Mouse (Mus musculus) forebrain, postnatal 0 days (tissue): ENCODE results near the gene Lcn2. TPM values are rescaled to one million over a fixed set of nuclear protein-coding genes. Genes with fewer than 3 reads are reported as not detected.
"Not testable (repeated sequence)": the region's sequence is repeated elsewhere in the genome, so short reads cannot be mapped to it uniquely, and the experiment has no call there.

Experiments
- ATAC-seq: fragments of 200-750 bp; cut with Nextera tagmentation; 2 replicates; pipeline ENCODE4 v1.8.0; 2017; ENCODE audit warnings: mild to moderate bottlenecking, moderate library complexity
- DNase-seq: peaks from one replicate; pipeline ENCODE4 v3.0.0-alpha.2; 2015
- H3K27ac ChIP-seq: fragments of 300-500 bp; sonication (generic); 2 replicates; pipeline ENCODE4 v1.5.1; 2014; ENCODE audit warnings: low read depth, mild to moderate bottlenecking, antibody characterized with exemption, low read length, moderate library complexity, mixed read lengths
- H3K27me3 ChIP-seq: fragments of 300-500 bp; sonication (generic); 2 replicates; pipeline ENCODE4 v1.6.1; 2014; ENCODE audit warnings: mild to moderate bottlenecking, low read length, mixed read lengths; ENCODE audit not compliant: insufficient read depth
- H3K36me3 ChIP-seq: fragments of 300-500 bp; sonication (generic); 2 replicates; pipeline ENCODE4 v1.6.1; 2014; ENCODE audit warnings: mild to moderate bottlenecking, moderate library complexity; ENCODE audit not compliant: insufficient read depth
- H3K4me1 ChIP-seq: fragments of 300-500 bp; sonication (generic); 2 replicates; pipeline ENCODE4 v1.6.1; 2014; ENCODE audit warnings: antibody characterized with exemption; ENCODE audit not compliant: insufficient read depth
- H3K4me2 ChIP-seq: fragments of 300-500 bp; sonication (generic); 2 replicates; pipeline ENCODE4 v1.6.1; 2014; ENCODE audit warnings: low read depth, mild to moderate bottlenecking, moderate library complexity
- H3K4me3 ChIP-seq: fragments of 300-500 bp; sonication (generic); 2 replicates; pipeline ENCODE4 v1.5.1; 2014; ENCODE audit warnings: low read depth, low read length, mixed read lengths
- H3K9ac ChIP-seq: fragments of 300-500 bp; sonication (generic); 2 replicates; pipeline ENCODE4 v1.6.1; 2014; ENCODE audit warnings: mild to moderate bottlenecking
- H3K9me3 ChIP-seq: fragments of 300-500 bp; sonication (generic); 2 replicates; pipeline ENCODE4 v1.6.1; 2016; ENCODE audit warnings: low read length
- CTCF ChIP-seq: sonication (generic); IDR thresholded peaks from 2 replicates; pipeline ENCODE4 v1.5.1; 2016; ENCODE audit warnings: antibody characterized with exemption, control low read depth, low read depth
- WGBS: fragments of 180-500 bp; shearing (Covaris S2); extraction: QIAGEN DNeasy Blood & Tissue Kit; methylation state at CpG from one replicate; pipeline ENCODE4 v1.1.7; 2014; 5-methylcytosine and 5-hydroxymethylcytosine counted together
- polyA plus RNA-seq: library from polyadenylated mRNA; unstranded; fragments of >200 nt; fragmentation: Nextera tagmentation; extraction: Ambion mirVana; gene quantifications from 2 replicates; pipeline ENCODE4 v1.2.1, GENCODE M21; 2015
- total RNA-seq: library from RNA; depleted of rRNA; stranded (reverse); fragments of >200 nt; gene quantifications from 2 replicates; pipeline ENCODE4 v1.2.3, GENCODE M21; 2014

Lcn2 gene
- total and polyA plus RNA-seq, 2 experiments from 2014 or later, result 0.63 to 1.2 TPM

DNA sequence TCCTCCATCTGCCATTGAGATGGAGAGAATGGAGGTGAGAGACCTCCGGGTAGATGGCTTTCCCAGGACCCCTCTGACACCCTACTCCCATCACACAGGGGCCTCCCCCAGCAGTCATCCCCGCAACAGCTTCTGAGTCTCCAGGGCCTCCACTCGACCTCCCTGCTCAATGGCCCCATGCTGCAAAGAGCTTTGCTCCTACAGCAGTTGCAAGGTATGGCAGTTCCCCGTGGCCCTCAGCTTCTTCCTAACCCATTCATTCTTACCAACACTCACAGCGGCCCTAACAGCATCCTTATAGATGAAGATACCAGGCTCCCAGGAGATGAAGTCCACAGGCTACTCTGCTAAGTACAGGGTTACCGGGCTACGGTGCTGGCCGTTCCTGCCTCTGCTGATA lies 23.9 kb downstream of the Lcn2 start:
- Histone ChIP-seq H3K4me3 (peak overlapping the region; percentile 65; the same call in 1 of the 2 replicates), H3K36me3 (peaks cover 19% of the 10 kb centered on the region), H3K27me3 (peaks cover 8% of the 10 kb centered on the region), H3K4me2 (peak overlapping the region; percentile 70), H3K9me3 (no peaks in the 10 kb centered on the region), H3K27ac (no peak overlapping the region; the same call in 1 of the 2 replicates), H3K4me1 (peaks cover 23% of the 10 kb centered on the region), H3K9ac (peak overlapping the region; percentile 75; the same call in 1 of the 2 replicates)
- TF ChIP-seq CTCF, result no peak
- DNase-seq, result no peak
- 88% methylated on average over 8 of the region's 8 CpGs for WGBS
- no peak for ATAC-seq

DNA sequence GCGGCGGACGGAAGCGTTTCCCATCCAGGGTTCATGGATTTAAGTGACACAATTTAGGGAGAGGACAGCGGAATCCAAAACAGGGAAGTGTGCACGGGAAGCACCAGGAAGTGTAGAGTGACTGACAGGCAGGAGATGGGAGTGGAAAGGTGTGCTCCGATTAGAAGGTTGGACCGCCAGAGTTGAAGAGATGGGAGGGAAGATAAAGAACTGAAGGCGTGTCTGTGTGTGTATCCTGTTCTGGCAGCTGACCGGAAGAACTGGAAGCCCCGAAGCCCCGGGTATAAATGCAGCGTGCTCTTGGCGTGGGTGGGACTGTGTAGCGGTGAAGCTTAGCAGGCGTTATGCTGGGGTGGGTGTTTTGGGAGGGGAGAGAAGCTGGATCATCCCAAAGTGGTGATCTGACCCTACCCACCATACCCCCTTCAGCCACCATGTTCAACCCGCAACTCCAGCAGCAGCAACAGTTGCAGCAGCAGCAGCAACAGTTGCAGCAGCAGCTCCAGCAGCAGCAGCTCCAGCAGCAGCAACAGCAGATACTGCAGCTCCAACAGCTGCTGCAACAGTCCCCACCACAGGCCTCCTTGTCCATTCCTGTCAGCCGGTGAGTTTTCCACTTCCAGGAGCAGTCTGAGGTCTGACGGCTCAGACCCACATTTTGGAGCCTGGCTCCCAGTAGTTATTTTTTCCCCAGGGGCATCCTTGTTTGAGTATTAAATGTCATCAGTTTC lies 24.5 kb downstream of the Lcn2 start:
- Histone ChIP-seq H3K36me3 (peaks cover 18% of the 10 kb centered on the region), H3K4me3 (peak overlapping the region; percentile 65), H3K27me3 (peaks cover 8% of the 10 kb centered on the region), H3K4me1 (peaks cover 23% of the 10 kb centered on the region), H3K27ac (peak overlapping the region; percentile 77), H3K4me2 (peak overlapping the region; percentile 70), H3K9me3 (no peaks in the 10 kb centered on the region), H3K9ac (peak overlapping the region; percentile 75)
- DNase-seq, result no peak
- no peak for TF ChIP-seq CTCF
- WGBS, result 11% methylated on average over 19 of the region's 19 CpGs
- ATAC-seq, result no peak; the same call in 1 of the 2 replicates

DNA sequence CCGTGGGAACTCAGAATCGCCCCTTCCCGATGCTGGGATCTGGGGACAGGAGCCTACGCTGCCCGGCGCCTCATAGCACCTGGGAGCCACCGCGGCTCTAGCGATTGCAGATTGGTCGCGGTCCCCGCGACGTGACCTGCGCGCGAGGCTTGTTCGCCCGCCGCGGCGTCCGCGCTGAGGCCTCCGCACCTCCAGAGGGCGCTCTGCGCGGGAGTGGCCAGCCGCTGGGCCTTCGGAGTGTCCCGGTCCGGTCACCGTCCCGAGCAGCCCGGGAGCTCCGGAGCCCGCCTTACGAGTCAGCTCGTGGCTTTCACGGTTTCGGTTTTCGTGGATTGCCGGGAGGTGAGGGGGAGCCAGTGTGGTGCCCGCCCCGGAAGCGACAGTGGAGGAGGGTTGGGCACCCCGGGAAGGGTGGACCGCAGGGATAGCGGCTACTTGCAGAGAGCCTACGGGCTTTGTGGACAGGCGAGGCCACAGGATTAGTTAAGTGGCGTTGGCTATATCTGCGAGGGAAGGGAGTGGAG lies 25.2 kb downstream of the Lcn2 start:
- H3K9ac ChIP-seq, result peak overlapping the region; percentile 75
- under 1% methylated on average over 53 of the region's 53 CpGs for WGBS
- DNase-seq, result peak; percentile 91
- H3K36me3 ChIP-seq, result peaks cover 13% of the 10 kb centered on the region
- H3K4me1 ChIP-seq, result peaks cover 23% of the 10 kb centered on the region
- H3K4me3 ChIP-seq, result peak overlapping the region; percentile 65
- peak overlapping the region; percentile 77 for H3K27ac ChIP-seq
- H3K4me2 ChIP-seq, result peak overlapping the region; percentile 70
- peak; percentile 92 for ATAC-seq
- no peaks in the 10 kb centered on the region for H3K9me3 ChIP-seq
- peak; percentile 93 for TF ChIP-seq CTCF
- peaks cover 8% of the 10 kb centered on the region for H3K27me3 ChIP-seq

DNA sequence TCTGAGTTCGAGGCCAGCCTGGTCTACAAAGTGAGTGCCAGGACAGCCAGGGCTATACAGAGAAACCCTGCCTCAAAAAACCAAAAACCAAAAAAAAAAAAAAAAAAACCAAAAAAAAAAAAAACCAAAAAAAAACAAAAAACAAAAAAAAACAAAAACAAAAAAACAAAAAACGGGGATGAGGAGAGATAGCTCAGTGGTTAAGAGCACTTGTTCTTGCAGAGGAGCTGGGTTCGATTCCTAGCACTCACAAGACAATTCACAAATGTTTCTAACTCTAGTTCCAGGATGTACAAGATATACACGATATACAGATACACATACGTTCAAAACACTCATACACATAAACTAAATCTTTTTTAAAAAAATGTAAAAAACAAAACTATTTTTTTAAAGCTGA lies 25.8 kb downstream of the Lcn2 start:
- H3K9ac ChIP-seq, result peak overlapping the region; percentile 75
- not testable (repeated sequence) for ATAC-seq, H3K9me3 ChIP-seq, H3K36me3 ChIP-seq, DNase-seq, H3K27me3 ChIP-seq
- peak overlapping the region; percentile 70 for H3K4me2 ChIP-seq
- peaks cover 23% of the 10 kb centered on the region for H3K4me1 ChIP-seq
- 0 out of 2 replicates have a peak overlapping the region, but pooled peaks have one; percentile 77 for H3K27ac ChIP-seq
- 37% methylated on average over 5 of the region's 5 CpGs for WGBS
- peak overlapping the region; percentile 65 for H3K4me3 ChIP-seq

DNA sequence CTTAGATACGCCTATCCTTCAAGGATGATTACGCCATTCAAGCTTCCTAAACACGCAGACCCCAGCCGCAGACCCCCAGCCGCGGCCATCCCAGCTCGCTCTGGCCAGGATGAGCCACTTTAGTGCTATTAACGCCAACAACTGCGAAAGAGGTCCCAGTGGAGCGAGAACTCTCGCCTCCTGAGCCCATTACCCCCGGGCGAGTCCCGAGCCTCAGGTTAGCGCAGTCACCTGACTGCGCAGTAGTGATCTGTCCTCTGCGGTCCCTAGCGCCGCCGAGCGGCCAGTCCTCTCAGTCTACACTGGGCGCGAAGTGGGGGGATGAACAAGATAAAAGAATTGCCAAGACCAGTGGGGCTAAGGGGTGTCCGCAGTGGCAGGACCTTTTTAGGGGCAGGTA lies 26.6 kb downstream of the Lcn2 start:
- H3K4me1 ChIP-seq, result peaks cover 23% of the 10 kb centered on the region
- H3K27ac ChIP-seq, result no peak overlapping the region
- peaks cover under 1% of the 10 kb centered on the region; the same call in 1 of the 2 replicates for H3K36me3 ChIP-seq
- H3K4me3 ChIP-seq, result peak overlapping the region; percentile 24
- WGBS, result 2% methylated on average over 24 of the region's 24 CpGs
- peak; percentile 52 for TF ChIP-seq CTCF
- peak overlapping the region; percentile 47 for H3K4me2 ChIP-seq
- no peaks in the 10 kb centered on the region for H3K9me3 ChIP-seq
- no peak overlapping the region for H3K9ac ChIP-seq
- ATAC-seq (0 out of 2 replicates have a peak, but pooled peaks have one; percentile 38), DNase-seq (peak; percentile 34)
- H3K27me3 ChIP-seq, result peaks cover 8% of the 10 kb centered on the region

DNA sequence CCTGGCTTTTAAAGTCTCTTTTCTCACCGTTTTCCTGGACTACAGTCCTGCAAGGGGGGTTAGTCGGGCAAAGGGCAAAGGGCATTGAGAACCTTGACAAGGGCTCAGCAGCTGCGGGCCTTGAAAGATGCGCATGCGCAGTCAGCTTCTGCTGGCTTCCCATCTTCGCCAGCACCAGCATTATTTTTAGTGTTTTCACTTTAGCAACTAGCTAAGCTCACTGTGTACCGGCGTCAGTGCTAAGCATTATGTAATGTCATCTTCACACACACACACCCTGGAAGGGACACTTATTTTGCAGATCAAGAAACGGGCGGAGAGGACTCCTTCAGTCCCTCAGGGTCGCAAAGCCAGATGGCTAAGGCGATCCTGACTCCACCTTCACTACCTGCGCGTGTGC lies 27.3 kb downstream of the Lcn2 start:
- no peak for TF ChIP-seq CTCF
- peak; percentile 77 for DNase-seq
- H3K27me3 ChIP-seq, result peaks cover 8% of the 10 kb centered on the region
- no peaks in the 10 kb centered on the region; the same call in 1 of the 2 replicates for H3K36me3 ChIP-seq
- H3K27ac ChIP-seq, result no peak overlapping the region
- ATAC-seq, result no peak
- no peaks in the 10 kb centered on the region for H3K9me3 ChIP-seq
- 4% methylated on average over 14 of the region's 14 CpGs for WGBS
- peak overlapping the region; percentile 24 for H3K4me3 ChIP-seq
- H3K4me2 ChIP-seq, result peak overlapping the region; percentile 47
- H3K4me1 ChIP-seq, result peaks cover 23% of the 10 kb centered on the region
- 0 out of 2 replicates have a peak overlapping the region, but pooled peaks have one; percentile 6 for H3K9ac ChIP-seq

DNA sequence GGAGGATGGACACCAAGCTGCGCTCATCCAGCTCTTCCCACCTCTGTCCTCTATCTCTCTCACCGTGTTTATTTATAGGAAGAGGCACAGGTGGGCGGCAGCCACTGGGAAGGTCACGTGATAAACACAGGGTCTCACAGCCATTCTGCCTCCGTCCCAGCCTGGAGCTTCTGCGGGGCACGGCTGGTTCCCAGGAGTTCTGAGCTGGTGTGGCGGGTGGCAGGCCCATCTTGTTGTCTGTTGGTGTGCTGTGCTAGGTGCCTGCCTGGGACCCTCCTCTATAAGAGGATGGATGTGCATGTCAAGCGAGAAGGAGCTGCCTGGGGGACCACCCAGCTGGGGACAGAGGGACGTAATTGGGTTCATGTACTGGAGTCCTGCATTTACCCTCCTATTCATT lies 29.7 kb downstream of the Lcn2 start:
- no peak for ATAC-seq
- Histone ChIP-seq H3K36me3 (no peaks in the 10 kb centered on the region), H3K4me3 (no peak overlapping the region), H3K27ac (no peak overlapping the region), H3K4me1 (peaks cover 10% of the 10 kb centered on the region), H3K9me3 (no peaks in the 10 kb centered on the region), H3K4me2 (no peak overlapping the region), H3K27me3 (peaks cover 8% of the 10 kb centered on the region), H3K9ac (no peak overlapping the region)
- 67% methylated on average over 10 of the region's 10 CpGs for WGBS
- TF ChIP-seq CTCF, result no peak
- DNase-seq, result no peak
